Mouse (Mus musculus): ENCODE results near the gene Mlx. TPM values are rescaled to one million over a fixed set of nuclear protein-coding genes. Genes with fewer than 3 reads are reported as not detected.

Mlx gene
- total and polyA plus RNA-seq, 3 experiments: 45.2 to 116 (median 51.5) TPM

GRCm38 (mm10) chr11:101057860-101058259 lies 29.2 kb upstream of the Mlx start:
- peak; percentile 87 for DNase-seq (ENCODE audit: extremely low read depth)
- no peaks in the 10 kb centered on the region for H3K79me2 ChIP-seq (replicated peaks; ENCODE audit: control insufficient read depth, extremely low read depth, insufficient read depth, poor library complexity, severe bottlenecking)
- H3K4me1 ChIP-seq (ENCODE audit: control insufficient read depth in 1 of 2, insufficient read depth in 2 of 2): peaks cover 13 to 26% of the 10 kb centered on the region in 2 experiments
- H3K27ac ChIP-seq (ENCODE audit: insufficient read depth, low read depth): no peak overlapping the region
- H3K36me3 ChIP-seq (replicated peaks in 1 of 2; ENCODE audit: control insufficient read depth in 1 of 2, insufficient read depth in 1 of 2, low read length in 1 of 2): peaks cover 79 to 97% of the 10 kb centered on the region in 2 experiments
- H3K9me3 ChIP-seq (replicated peaks; ENCODE audit: low read length): peaks cover 10% of the 10 kb centered on the region
- no peak overlapping the region for H3K9ac ChIP-seq (ENCODE audit: insufficient read depth, low read depth)
- no peaks in the 10 kb centered on the region for H3K27me3 ChIP-seq (replicated peaks)
- dilution Hi-C loops (cut with MboI; ENCODE audit: extremely low pct_ligation_motif_present, extremely low pct_unique_long_range_greater_than_20kb, low sequenced_read_pairs) (no loop called here), in situ Hi-C loops (cut with MboI; ENCODE audit: low pct_ligation_motif_present, low pct_unique_long_range_greater_than_20kb, low sequenced_read_pairs) (loop anchor here (5.0 kb wide), 2 partner anchors 76 to 176 kb away; no protein-coding TSS in a partner anchor)
- no peak overlapping the region for H3K4me2 ChIP-seq (ENCODE audit: insufficient read depth, low read depth, poor library complexity, severe bottlenecking)
- TF ChIP-seq MAX (IDR thresholded peaks at IDR 0.05; ENCODE audit: low read length) (no peak), ZC3H11A (IDR thresholded peaks at IDR 0.05; ENCODE audit: low read depth, low read length) (peak; percentile 66), RAD21 (IDR thresholded peaks at IDR 0.05; ENCODE audit: low read depth, low read length) (peak; percentile 90), MYC (IDR thresholded peaks at IDR 0.05; ENCODE audit: low read depth, low read length) (no peak), CTCF (conservative IDR thresholded peaks at IDR 0.05 in 1 of 2, IDR thresholded peaks at IDR 0.05 in 1 of 2; ENCODE audit: low read depth in 2 of 2, low read length in 2 of 2) (peak; percentile 59 to 94), IRF4 (IDR thresholded peaks at IDR 0.05; ENCODE audit: low read depth, low read length) (0 out of 2 replicates have a peak, but pooled peaks have one; percentile 11), NRF1 (IDR thresholded peaks at IDR 0.05; ENCODE audit: low read depth, low read length) (0 out of 2 replicates have a peak, but pooled peaks have one; percentile 16), SMC3 (IDR thresholded peaks at IDR 0.05; ENCODE audit: low read depth, low read length) (peak; percentile 91)
- no peak overlapping the region for H3K4me3 ChIP-seq (replicated peaks in 1 of 3; ENCODE audit: low read depth in 2 of 3, low read length in 2 of 3, poor library complexity in 1 of 3)

- Histone ChIP-seq H3K9me3 (replicated peaks; ENCODE audit: low read length) (peaks cover 2% of the 10 kb centered on the region), H3K4me2 (ENCODE audit: insufficient read depth, low read depth, poor library complexity, severe bottlenecking) (no peak overlapping the region), H3K27ac (ENCODE audit: insufficient read depth, low read depth) (no peak overlapping the region), H3K9ac (ENCODE audit: insufficient read depth, low read depth) (no peak overlapping the region), H3K79me2 (replicated peaks; ENCODE audit: control insufficient read depth, extremely low read depth, insufficient read depth, poor library complexity, severe bottlenecking) (no peaks in the 10 kb centered on the region), H3K27me3 (replicated peaks) (no peaks in the 10 kb centered on the region), H3K4me1 (ENCODE audit: control insufficient read depth in 1 of 2, insufficient read depth in 2 of 2) (peaks cover 13 to 32% of the 10 kb centered on the region in 2 experiments), H3K4me3 (replicated peaks in 1 of 3; ENCODE audit: low read depth in 2 of 3, low read length in 2 of 3, poor library complexity in 1 of 3) (no peak overlapping the region), H3K36me3 (replicated peaks in 1 of 2; ENCODE audit: control insufficient read depth in 1 of 2, insufficient read depth in 1 of 2, low read length in 1 of 2) (peaks cover 79 to 97% of the 10 kb centered on the region in 2 experiments)
- no peak for DNase-seq (ENCODE audit: extremely low read depth)
- in situ Hi-C loops (cut with MboI; ENCODE audit: low pct_ligation_motif_present, low pct_unique_long_range_greater_than_20kb, low sequenced_read_pairs): loop anchor here (5.0 kb wide), 2 partner anchors 76 to 176 kb away; no protein-coding TSS in a partner anchor
- dilution Hi-C loops (cut with MboI; ENCODE audit: extremely low pct_ligation_motif_present, extremely low pct_unique_long_range_greater_than_20kb, low sequenced_read_pairs): no loop called here
- TF ChIP-seq MYC (IDR thresholded peaks at IDR 0.05; ENCODE audit: low read depth, low read length) (no peak), POLR2AphosphoS2 (IDR thresholded peaks at IDR 0.05; ENCODE audit: low read depth, low read length) (no peak), MEF2A (IDR thresholded peaks at IDR 0.05; ENCODE audit: borderline replicate concordance, low read depth, low read length) (no peak), ZMIZ1 (IDR thresholded peaks at IDR 0.05; ENCODE audit: low read depth, low read length) (no peak), CHD2 (IDR thresholded peaks at IDR 0.05; ENCODE audit: low read length) (no peak)
Measured at GRCm38 (mm10) chr11:101058726-101059125, 28.4 kb upstream of the Mlx start.

GRCm38 (mm10) chr11:101059473-101059872 lies 27.6 kb upstream of the Mlx start:
- in situ Hi-C loops (cut with MboI; ENCODE audit: low pct_ligation_motif_present, low pct_unique_long_range_greater_than_20kb, low sequenced_read_pairs) (loop anchor here (5.0 kb wide), 2 partner anchors 77 to 177 kb away; no protein-coding TSS in a partner anchor), dilution Hi-C loops (cut with MboI; ENCODE audit: extremely low pct_ligation_motif_present, extremely low pct_unique_long_range_greater_than_20kb, low sequenced_read_pairs) (no loop called here)
- no peak for TF ChIP-seq TCF12 (IDR thresholded peaks at IDR 0.05; ENCODE audit: low read depth, low read length)
- TF ChIP-seq BHLHE40 (IDR thresholded peaks at IDR 0.05; ENCODE audit: low read depth, low read length): peak; percentile 88
- no peak for TF ChIP-seq ETS1 (conservative IDR thresholded peaks at IDR 0.05; ENCODE audit: low read depth, low read length)
- Histone ChIP-seq H3K9ac (ENCODE audit: insufficient read depth, low read depth) (no peak overlapping the region), H3K27me3 (replicated peaks) (no peaks in the 10 kb centered on the region), H3K4me1 (ENCODE audit: control insufficient read depth in 1 of 2, insufficient read depth in 2 of 2) (peaks cover 13 to 32% of the 10 kb centered on the region in 2 experiments), H3K27ac (ENCODE audit: insufficient read depth, low read depth) (peak overlapping the region; percentile 7; the same call in 1 of the 2 replicates), H3K4me2 (ENCODE audit: insufficient read depth, low read depth, poor library complexity, severe bottlenecking) (no peak overlapping the region), H3K36me3 (replicated peaks in 1 of 2; ENCODE audit: control insufficient read depth in 1 of 2, insufficient read depth in 1 of 2, low read length in 1 of 2) (peaks cover 75 to 97% of the 10 kb centered on the region in 2 experiments), H3K79me2 (replicated peaks; ENCODE audit: control insufficient read depth, extremely low read depth, insufficient read depth, poor library complexity, severe bottlenecking) (no peaks in the 10 kb centered on the region), H3K4me3 (replicated peaks in 1 of 3; ENCODE audit: low read depth in 2 of 3, low read length in 2 of 3, poor library complexity in 1 of 3) (no peak overlapping the region), H3K9me3 (replicated peaks; ENCODE audit: low read length) (no peaks in the 10 kb centered on the region)
- DNase-seq (ENCODE audit: extremely low read depth): no peak
